Mouse (Mus musculus) urinary bladder, postnatal 25 days (tissue): ENCODE measurements around the gene Ctsa.
"Not testable (repeated sequence)": the region's sequence is repeated elsewhere in the genome, so short reads cannot be mapped to it uniquely, and the experiment has no call there.

Experiments used
- DNase-seq: peaks from one replicate; pipeline ENCODE4 v3.0.0; 2022; ENCODE audit warnings: low spot score

Ctsa gene

DNA sequence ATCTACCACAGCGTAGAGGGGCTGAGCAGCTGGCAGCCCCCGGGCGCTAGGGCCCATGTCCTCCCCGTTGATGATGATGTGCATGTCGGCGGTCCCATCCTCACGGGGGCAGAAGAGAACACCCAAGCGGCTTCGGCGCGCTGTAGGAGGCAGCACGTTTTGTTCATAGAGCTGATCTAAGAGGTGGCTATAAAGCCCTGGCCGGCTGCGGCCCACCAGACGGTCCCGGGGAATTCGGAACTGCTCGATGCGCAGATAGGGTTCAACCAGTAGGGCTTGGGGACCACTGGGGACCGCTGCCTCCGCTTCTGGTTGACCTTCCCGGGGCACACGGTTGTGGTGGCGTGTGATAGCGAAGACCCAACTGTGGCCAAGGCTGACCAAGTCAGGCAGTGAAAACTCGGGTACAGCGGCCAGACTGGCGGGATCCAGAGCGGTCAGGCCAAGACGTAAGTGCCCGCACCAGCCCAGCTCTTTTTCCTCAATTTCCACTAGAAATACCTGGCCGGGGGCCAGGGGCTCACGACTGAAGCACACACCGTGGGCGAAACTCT is at the start of gene Ctsa:
TSS of gene Ctsa (plus strand) at position 126 of the 554 bp plus-strand sequence.
- peak; percentile 49 for DNase-seq

GRCm38 (mm10) chr2:164783926-164784581 is 48.6 kb upstream of the Ctsa start:
- no peak for DNase-seq

DNA sequence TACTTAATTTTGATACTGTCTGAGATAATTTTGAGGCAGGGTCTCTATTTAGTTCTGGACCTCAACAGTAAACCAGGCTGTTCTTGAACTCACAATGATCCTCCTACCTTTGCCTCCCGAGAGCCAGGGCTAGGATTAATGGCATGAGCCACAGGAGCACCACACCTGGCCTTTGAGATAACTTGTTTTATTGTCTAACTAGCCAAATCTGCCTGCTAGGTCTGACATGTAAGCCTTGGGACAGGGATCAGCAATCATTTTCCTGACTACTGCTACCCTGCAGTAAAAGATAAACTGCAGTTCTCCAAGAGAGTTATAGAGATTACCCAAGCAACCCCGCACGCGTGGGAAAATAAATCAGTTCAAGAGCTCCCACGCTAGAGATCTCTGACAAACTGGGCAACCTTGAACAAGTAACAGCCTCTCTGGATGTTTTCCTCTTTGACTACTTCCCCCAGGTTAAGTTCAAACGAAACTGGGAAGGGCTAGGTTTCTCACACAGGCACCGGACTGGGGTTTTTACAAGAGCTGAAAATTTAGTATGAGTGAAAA is 47.7 kb upstream of the Ctsa start:
- no peak for DNase-seq

- DNase-seq = peak; percentile 72
Measured at GRCm38 (mm10) chr2:164785481-164786387, 46.9 kb upstream of the Ctsa start, which contains the start of gene Snx21. Gene Snx21, plus strand, starts transcription at chr2:164785823.

DNA sequence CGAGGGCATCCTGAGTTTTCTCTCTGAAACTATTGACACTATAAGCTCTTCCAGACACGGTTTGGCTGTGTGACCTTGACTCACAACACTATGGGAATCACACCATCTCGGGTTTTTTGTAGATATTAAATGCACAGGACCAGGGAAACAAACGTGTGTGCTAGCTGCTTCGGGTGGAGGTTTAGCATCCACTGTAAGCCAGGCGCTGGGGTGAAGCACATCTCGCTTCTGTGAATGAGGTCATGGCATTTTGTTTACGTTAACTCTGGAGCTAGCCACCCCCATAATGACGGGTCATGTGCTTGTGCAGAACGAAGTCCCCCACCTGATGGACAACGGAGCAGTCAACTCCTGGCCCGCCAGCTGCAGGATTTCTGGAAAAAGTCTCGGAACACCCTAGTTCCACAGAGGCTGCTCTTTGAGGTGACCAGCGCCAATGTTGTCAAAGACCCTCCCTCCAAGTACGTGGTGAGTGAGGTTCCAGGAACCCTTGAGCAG is 46.2 kb upstream of the Ctsa start:
- DNase-seq = no peak

DNA sequence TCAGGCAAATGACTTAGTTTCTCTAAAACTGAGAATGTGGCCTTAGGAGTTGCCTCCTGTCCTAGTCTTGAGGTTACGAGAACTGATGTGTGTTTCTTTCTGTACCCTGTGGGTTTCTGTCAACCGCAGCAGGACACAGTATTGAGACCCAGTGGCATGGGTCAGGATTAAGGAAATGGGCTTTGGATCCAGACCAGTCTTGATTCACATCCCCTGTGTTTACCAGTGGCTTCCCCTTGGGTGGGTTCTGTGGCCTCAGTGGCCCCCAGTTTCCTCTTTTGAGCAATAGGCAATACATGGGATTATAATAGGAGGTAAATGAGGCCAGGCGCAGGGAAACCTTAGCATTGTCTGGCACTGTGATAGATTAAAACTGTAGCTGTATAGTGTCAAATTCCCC is 45.6 kb upstream of the Ctsa start:
- DNase-seq = no peak

- DNase-seq = no peak
Measured at GRCm38 (mm10) chr2:164787779-164788178, 44.9 kb upstream of the Ctsa start.

DNA sequence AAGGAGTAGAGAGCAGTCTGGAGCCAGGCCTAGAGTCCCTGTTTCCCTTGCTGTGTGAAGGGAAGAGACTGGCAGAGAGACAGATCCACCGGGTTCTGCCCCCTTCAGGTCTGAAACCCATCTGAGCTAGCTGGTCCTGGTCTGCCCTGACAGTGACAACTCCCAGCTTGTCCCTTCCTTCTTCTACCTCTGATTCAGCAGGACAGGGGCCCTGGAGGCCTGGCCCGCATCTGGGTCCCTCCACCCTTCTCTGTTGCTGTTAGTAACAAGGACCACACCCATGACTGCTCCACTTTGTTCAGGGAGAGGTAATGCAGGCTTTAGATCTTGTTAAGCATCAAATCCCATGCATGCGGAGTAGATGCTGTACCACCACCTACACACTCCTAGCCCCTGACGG is 44.3 kb upstream of the Ctsa start:
- no peak for DNase-seq

- no peak for DNase-seq
Measured at GRCm38 (mm10) chr2:164790451-164790850, 42.2 kb upstream of the Ctsa start.

- DNase-seq = no peak
Measured at GRCm38 (mm10) chr2:164791841-164792261, 40.8 kb upstream of the Ctsa start.

DNA sequence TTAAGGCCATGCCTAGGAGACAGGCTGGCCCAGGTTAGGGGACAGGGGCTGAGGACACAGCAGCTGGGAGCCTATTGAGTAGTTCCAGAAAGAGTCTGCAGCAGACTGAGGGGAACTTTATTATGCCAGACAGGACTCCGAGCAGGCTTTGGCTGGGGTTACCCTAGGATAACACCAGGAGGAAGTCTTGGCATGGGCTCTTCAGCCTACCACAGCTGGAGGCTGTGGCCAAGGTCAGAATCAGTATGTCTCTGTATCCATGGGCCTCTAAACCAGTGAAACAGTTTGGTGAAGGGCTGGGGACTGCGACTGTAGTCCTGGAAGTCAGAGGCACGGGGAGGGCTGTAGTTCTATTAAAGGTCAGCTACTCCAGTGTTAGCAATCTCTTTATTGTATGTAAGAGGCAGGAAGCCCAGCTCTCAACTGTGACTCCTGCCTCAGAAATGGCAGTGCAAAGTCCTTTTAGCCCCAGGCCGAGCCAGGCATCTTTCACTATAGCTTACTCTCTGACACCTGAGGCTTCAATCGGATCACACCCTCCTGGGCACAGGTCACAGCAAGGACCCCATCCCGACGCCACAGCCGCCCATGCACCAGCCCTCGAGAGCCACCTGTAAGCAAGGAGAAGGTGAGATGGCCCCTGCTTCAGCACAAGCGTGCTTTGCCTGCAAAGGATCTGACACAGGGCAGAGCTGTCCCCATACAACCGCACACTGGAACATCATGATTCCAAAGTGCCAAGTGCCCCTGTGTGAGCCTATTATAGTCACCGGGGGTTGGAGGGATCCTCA is 40.1 kb upstream of the Ctsa start:
- no peak for DNase-seq

DNA sequence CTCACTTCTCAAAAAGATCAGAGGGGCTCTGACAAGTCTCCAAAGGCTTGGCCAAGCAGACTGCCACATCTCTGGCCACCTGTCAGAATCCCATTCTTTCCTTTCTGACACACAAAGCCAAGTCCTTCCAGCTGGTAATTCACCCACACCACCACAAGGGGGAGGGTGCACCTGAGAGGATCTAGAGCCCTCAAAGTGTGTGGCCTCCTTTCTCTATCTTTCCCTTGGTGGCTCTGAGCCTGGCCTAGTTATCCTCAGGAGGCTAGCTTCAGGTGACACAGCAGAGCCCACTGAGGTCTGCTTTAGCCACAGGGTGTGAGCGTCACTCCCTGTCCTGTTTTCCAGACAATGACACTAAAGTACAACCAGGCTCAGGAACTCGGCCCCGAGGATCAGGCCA is 39.4 kb upstream of the Ctsa start:
- peak; percentile 44 for DNase-seq

- DNase-seq = no peak
Measured at GRCm38 (mm10) chr2:164793772-164794171, 38.9 kb upstream of the Ctsa start.

DNA sequence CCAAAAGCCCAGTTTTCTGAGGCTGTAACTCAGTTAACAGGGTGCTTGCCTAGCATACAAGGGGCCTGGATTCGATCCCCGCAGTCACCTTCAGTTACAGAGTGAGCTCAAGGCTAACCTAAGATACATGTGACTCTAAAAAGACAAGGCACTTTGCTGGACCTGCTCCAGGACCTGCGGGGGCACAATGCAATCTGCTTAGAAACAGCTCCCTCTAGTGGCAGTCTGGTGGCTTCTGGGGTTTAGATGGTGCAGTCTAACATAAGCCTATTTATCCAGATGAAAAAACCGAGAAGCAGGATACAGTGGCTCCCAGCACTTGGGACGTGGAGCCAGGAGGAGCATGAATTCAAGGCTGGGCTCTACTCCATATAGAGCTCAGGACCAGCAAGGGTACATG is 38.4 kb upstream of the Ctsa start:
- DNase-seq = peak; percentile 67

- DNase-seq = no peak
Measured at GRCm38 (mm10) chr2:164795868-164796267, 36.8 kb upstream of the Ctsa start.

DNA sequence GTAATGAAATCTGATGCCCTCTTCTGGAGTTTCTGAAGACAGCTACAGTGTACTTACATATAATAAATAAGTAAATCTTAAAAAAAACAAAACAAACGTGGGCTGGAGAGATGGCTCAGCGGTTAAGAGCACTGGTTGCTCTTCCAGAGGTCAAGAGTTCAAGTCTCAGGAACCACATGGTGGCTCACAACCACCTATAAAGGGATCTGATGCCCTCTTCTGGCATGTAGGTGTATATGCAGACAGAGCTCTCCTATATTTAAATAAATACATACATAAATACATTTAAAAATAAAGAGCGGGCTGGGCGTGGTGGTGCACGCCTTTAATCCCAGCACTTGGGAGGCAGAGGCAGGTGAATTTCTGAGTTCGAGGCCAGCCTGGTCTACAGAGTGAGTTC is 34.1 kb upstream of the Ctsa start:
- DNase-seq = not testable (repeated sequence)

GRCm38 (mm10) chr2:164800252-164801004 is 32.2 kb upstream of the Ctsa start:
- DNase-seq = no peak

DNA sequence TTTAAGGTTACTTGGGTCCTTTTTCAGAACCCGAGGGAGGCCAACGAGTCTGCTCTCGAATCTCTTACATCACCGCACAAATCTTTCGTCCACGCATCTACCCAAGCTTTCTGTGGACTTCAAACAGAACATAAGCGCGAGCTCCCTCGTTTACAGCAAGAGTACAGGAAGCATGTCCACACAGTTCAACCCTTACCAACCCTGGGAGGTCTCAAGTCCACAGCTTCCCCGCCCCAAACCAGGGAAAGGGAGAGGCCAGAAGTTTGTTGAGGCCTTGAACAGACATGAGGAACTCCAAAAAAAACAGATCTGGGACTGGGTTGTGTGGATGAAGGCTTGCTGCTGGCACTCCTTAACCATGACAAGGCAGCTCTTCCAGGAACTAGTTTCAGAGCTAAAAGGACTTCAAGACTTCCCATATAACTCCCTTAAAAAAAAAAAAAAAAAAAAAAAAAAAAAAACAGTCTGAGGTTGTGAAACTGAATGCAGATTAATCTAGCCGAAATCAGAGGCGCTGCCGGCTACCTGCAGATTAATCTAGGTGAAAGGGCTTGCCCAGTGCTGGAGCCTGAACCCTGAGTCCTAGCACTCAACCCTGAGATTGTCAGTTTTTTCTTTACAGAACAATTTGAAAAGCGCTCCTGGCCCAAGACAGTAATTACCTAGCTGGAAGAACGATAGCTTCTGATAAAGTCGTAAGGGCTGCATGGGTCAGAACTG is 29.3 kb upstream of the Ctsa start:
- DNase-seq = no peak

DNA sequence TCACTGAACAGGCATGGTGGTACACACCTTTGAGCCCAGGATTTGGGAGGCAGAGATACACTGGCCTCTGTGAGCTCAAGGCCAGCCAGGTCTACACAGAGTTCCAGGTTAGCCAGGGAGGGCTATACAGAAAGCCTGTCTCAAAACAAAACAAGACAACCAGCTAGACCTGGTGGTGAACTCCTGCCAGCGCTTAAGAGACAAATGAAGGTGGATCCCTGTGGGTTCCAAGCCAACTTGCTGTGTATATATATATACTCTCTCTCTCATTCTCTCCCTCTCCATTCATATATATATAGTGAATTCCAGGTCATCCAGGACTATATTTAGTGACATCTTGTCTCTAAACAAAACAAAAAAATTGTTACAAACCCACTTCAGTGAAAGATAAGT is 28.8 kb upstream of the Ctsa start:
- no peak for DNase-seq
